Mouse (Mus musculus) spleen, postnatal 4 days (tissue): ENCODE data around the gene Gm28870.
"Not testable (repeated sequence)": the region's sequence is repeated elsewhere in the genome, so short reads cannot be mapped to it uniquely, and the experiment has no call there.

Source experiments
- DNase-seq, 2 experiments: peaks; one replicate each; pipeline ENCODE4 v3.0.0; 2022; ENCODE audit warnings: low spot score in 2 of 2

The Gm28870 gene

DNA sequence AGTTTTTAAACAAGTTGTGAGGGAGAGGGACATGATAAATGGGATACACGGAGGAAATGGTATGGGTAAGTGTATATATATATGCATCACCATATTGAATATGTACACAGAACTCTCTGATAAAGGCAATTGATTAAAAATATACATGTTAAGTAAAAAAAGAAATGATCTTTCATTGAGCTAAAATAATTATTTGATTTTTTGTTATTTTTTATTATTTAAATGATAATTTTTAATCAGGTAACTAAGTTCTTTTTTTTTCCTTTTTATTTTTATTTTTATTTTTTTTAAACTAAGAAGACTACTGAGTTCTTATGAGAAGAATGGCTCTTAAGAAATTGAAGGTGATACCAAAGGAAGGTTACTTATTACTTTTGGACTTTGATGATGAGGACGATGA is at the start of gene Gm28870:
Gene Gm28870 (plus strand): TSS at position 301 of the 400 bp plus-strand sequence.
- DNase-seq: not testable (repeated sequence)
